Mouse (Mus musculus) layer of hippocampus, postnatal 36 days (tissue): Measurements from ENCODE around the gene Zbtb34. TPM values are rescaled to one million over a fixed set of nuclear protein-coding genes. Genes with fewer than 3 reads are reported as not detected.

Experiments
- DNase-seq, 2 experiments: peaks; one replicate each; pipeline ENCODE4 v3.0.0; 2022
- total RNA-seq, 2 experiments: library from RNA; stranded (reverse); gene quantifications; 2 replicates each; pipeline ENCODE4 v1.2.3; 2021

Gene Zbtb34
- 10 to 100 TPM; 12.5 to 14.2 TPM for total RNA-seq

DNA sequence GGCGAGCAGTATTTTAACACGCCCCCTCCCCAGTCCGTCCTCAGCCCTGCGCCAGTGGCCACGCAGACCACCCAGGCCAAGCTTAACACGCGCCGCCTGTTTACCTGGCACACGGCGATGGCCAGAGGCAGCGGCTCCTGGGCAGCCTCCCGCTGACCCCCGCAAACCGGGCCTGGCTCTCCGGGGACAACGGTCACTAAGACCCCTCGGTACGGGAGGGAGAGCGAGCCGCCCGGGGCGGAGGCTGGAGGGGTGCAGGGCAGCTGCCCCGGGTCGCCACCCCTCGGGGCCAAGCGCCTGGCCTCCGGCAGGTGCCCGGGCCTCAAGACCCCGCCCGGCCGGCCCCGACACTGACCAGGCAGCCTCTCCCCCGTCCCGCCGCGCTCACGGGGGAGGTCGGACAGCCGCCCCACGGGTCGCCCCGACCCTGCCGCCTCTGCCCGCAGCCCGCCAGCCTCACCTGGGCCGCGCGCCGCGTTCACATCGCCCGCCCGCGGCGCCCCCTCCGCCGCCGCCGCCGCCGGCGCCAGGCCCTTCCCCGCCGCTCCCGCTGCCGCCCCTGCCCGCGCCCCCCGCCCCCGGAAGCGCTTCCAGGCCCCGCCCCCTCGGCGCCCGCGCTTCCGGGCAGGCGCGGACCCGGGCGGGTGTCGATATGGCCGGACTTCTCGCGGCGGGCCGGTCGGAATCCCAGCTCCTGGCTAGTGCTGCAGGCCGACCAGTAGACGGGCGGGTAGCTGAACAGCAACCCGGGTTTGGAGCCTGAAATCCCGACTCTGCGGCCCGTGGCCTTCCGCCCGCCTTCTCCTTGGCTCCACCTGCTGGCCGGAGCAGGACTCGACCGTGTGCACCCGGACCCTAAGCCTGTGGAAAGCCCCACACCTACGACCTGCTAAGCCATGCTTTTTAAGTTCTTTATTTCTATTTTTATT is at the start of gene Zbtb34:
Gene Zbtb34, minus strand, starts transcription at position 554 of the 929 bp plus-strand sequence.
- peak; percentile 51 to 56 for DNase-seq

DNA sequence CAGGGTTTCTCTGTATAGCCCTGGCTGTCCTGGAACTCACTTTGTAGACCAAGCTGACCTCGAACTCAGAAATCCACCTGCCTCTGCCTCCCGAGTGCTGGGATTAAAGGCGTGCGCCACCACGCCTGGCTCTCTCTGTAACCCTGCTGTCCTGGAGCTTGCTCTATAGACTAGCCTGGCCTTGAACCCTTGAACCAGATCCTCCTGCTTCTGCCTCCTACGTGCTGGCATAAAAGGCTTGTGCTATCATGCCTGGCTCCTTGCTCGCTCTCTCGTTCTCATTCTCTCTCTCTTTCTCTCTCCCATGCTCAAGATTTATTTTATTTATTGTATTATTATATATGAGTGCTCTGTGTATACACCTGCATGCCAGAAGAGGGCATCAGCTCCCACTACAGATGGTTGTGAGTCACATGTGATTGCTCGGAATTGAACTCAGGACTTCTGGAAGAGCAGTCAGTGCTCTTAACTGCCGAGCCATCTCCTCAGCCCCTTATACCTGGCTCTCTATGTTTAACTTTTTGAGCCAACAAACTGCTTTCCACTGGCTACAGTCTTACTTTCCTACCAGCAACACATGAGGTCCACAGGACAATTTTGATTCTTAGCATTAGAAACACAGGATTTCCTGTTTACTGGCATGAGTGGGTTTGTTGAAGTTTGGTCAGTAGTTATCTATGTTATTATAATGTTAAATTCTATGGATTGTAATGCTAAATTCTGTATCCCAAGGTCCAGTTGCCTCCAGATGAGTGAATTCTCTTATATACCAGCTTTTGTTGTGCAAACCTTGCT is 47.0 kb upstream of the Zbtb34 start:
- no peak for DNase-seq

DNA sequence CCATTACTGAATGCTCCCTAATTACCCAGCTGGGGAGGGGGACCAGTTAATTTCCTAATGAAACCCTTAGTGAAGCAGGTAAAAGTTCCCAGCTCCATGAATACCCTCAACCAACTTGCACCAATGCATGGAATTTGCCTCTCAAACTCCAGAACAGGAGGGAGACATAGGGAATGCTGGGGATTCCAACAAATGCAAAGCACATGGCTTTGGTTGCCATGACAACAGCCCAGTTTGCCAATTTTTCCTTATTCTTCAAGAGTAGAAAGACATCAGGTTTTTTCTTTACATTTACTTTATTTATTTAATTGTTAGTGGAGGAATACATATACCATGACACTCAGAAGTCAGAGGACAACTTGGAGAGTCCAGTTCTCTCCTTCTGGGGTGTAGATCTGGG is 44.8 kb upstream of the Zbtb34 start:
- no peak for DNase-seq

DNA sequence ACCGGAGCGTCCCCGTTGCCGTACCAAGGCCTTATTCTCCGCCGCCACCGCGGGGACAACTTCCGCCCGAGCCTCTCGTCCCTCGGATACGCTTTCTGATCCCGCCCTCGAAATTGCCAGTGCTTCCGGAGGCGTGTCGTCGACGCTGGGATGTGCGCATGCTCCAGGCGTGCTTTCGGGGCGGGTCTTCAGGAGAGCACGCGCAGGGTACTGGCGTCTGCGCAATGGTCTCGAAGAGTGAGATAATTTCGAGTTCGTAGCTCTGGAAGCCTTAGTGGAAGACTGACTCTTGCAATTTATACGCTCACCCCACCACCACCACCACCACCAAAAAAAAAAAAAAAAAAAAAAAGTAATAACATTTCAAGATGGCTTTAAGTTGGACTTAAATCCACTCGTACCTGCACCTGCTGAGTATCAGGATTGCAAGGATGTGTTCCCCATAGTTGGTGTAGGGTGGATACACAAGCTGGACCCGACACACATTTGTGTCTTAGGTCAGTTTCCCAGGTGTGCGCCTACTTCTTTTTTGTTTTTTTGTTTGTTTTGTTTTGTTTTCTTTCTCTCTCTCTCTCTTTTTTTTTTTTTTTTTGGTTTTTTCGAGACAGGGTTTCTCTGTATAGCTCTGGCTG is 37.5 kb upstream of the Zbtb34 start, which contains the start of gene Zbtb43:
Gene Zbtb43, minus strand, starts transcription at position 94 of the 632 bp plus-strand sequence.
- DNase-seq = peak; percentile 95 to 96

DNA sequence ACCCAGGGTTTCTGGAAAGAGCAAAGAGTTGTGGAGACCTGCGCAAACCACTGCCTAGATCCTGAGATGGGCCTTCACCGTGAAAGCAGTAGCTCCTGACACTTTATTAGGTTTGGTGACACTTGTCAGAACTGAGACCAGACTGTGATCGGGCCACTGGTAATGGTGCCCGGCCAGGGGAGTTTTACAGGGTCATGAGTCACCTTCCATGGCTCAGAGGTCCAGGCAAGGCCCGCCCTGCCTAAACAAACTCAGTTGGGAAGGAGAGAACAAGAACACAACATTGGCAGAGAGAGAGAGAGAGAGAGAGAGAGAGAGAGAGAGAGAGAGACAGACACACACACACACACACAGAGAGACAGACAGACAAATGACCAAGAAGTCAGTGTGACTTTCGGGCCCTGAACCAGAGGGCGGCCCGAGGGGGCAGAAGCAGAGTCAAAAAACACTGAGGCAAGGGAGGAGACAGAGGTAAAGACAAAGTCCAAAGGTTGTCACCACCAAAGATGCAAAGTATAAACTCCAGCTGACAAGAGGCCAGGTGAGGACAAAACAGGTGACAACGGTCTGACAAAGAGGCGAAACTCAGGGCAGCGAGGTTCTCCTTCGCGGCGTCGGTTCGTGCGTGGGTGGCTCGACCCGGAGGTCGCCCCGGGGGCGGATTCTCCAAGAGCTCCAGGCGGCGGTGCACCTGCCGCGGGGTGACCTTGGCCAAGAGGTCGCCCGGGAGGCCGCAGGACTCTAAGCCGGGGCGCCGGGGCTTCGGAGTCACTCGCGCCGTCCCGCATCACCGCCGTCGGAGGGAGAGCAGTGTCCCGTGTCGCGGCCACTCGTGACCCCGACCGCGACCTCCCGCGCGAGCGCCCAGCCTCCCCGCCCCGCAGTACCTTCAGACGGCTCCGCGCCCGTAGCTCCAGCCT is 36.7 kb upstream of the Zbtb34 start:
- no peak for DNase-seq

DNA sequence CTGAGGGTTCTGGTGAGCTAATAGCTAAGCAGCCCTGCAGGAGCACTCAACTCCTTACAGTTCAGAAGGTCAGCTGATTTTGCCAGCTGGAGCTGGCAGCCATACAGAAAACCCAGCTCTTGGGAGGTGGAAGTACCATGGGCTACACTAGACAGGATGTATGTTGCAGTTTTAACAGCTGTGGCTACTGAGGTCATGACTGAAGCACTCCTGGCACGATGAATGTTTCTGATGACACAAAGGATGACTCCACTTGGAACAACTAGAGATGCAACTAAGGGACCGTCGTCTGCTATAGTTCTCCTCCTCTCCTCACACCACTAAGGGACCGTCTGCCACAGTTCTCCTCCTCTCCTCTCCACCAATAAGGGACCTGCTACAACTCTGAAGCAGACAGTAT is 34.8 kb upstream of the Zbtb34 start:
- no peak for DNase-seq

DNA sequence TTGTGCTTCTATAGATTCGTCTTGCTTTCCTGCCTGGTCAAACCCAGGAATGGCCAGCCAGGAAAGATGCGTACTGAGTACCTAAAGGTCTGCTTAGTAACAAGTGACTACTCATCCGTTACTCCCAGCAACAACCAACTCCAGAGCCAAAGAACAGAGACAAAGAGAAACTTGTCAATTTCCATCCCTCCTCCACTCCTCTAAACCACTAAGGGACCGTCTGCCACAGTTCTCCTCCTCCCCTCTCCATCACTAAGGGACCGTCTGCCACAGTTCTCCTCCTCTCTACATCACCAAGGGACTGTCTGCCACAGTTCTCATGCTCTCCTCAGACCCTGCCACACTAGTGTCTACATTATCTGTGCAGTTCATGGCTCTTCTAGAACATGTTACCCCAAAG is 34.1 kb upstream of the Zbtb34 start:
- no peak for DNase-seq

DNA sequence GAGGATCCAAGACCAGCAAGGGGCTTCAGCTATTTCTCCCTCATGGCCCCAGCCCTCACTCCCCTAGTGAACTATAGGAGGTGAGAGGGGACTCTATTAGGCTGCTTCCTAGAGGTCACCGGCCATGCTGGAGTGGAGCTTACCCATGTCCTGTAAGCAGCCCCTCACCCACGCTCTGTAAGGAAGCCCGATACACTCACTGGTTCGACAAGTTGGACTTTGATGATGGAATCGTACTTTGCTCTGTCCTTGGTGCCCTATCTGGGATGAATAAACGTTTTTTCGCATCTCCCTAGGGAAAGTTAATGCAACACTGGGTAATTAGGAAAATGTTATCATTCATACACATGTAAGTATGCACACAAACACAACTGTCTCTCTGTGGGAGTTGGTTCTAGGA is 30.9 kb upstream of the Zbtb34 start:
- DNase-seq = no peak

DNA sequence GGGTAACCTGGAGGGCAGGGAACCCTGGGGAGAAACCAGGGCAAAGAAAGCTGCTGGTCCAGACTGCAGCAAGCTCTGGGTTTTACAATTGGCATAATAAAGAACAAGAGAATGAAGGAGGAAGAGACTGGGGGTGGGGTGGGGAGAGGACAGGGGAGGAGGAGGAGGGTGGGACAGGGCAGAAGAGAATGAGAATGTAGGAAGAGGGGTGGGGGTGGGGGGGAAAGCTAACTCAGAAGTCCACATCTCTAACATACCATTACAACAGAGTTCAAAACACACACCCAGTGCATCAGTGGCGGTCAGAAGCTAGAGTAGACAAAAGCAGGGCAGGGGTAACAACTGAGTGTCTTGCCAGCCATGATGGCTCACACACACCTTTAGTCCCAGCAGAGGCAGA is 29.9 kb upstream of the Zbtb34 start:
- no peak for DNase-seq

DNA sequence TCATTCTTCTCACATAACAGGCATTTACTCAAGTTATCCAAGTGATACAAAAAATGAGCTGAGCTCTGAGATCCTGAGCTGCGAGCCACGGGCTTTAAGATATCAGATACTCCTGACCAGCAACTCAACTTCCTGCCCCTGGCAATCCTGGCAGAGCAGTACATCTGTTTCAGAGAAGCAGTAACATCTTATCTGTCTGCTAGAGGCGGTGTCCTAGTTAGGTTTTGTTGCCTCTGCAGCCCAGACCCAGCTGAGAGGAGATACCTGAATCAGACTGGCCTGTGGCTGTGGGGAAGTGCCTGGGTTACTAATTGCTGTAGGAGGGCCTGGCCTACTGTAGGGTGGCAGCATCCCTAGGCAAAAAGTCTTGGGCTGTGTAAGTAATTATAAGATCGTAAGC is 28.5 kb upstream of the Zbtb34 start:
- DNase-seq = no peak

DNA sequence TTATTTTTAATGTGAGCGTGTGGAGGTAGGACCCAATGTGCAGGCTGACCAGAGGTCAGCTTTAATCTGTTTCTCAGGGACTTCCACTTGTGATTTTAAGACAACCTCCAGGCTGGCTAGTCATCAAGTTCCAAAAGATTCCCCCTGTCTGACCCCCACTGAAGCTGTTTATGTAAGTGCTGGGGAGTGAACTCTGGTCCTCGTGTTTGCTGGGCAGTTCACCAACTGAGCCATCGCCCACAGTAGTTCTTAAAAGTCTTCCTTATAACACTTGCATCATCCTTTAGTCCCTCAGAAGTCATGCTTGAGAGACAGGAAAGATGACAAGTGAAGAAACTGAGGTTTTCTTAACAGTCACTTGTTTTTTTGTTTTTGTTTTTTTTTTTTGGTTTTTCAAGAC is 25.6 kb upstream of the Zbtb34 start:
- DNase-seq = no peak

DNA sequence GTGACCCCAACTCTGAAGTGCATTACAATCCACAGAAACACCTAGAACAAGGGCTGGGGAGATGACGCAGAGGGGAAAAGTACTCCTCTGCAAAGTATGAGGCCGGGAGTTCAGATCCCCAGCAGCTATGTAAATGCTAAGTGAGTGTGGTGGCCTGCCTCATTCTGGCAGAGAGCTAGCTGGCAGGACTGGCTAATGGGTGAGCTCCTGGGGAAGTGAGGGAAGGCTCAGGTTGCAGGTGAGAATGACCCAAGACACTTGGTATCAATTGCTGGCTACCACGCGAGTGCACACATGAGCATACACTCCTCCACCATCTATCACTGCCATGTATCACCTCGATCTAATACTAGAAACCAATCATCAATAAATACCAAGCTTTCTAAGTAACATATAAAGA is 25.1 kb upstream of the Zbtb34 start:
- DNase-seq = no peak

DNA sequence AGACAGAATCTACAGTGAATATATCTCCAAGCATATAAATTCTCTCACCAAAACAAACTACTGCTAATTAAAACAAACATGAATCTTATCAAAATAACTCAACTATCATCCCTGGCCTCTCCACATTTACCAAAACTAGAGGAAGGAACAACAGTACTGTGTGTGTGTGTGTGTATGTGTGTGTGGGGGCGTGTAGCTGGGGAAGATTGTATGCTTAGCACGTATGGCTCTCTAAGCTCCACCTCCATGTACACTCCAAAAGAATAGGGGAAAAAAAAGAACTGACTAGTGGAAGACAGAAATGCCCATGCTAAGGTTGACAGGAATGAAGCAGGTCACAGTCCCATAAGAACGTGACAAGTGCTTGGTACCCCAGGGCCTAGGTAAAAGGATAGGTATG is 24.2 kb upstream of the Zbtb34 start:
- DNase-seq = no peak

DNA sequence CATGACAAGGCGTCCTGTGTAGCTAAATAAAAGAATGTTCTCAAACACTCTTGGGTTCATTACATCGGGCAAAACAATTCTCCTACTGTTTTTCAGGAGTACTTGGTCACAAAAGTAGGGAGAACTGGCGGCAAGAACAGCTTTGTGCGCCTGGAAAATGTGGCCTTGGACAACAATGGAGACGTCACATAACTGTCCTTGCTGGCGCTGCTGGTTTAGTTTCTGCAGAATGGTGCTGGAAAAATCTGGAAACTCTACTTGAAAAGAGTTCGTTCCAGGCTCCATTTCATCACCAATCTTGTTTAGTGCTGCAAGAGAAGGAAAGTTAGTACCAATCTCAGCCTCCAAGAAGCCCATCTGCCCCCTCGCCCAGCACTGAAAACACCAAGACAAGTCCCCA is 23.7 kb upstream of the Zbtb34 start:
- DNase-seq = no peak

DNA sequence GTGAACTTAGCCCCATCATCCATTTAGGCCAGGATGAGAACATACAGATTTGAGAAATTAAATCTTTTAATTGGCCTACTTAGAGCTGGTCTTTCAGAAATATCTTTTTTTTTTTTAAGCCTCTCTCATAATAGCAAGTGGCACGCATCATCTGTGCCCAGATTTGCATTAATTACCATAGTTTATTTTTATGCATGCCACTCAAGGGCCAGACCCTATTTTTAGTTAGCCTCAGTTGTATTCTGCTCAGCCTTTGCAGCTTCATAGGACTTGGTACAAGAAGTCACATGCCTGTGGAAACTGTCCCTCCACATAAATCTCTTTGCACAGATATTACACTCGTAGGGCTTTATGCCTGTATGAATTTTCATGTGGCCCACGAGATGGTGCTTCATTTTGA is 22.4 kb upstream of the Zbtb34 start:
- DNase-seq = no peak

DNA sequence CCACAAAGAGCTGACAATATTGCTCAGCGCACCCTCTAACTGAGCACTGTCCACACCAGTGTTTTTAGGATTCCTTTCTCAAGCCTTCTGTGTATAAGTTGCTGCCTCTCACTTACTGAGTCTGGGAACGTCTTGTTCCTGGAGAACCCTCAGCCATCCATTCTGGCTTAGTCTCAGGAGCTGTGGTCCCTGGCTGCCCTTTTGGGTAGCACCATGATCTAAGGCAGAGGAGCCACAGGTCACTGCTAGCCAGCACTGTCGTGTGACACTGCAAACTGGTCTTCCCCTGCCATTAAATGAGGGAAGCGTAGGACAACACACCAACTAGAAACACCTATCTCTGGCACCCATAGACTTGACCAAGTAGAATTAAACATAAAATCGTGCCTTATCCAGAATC is 21.6 kb upstream of the Zbtb34 start:
- no peak for DNase-seq

DNA sequence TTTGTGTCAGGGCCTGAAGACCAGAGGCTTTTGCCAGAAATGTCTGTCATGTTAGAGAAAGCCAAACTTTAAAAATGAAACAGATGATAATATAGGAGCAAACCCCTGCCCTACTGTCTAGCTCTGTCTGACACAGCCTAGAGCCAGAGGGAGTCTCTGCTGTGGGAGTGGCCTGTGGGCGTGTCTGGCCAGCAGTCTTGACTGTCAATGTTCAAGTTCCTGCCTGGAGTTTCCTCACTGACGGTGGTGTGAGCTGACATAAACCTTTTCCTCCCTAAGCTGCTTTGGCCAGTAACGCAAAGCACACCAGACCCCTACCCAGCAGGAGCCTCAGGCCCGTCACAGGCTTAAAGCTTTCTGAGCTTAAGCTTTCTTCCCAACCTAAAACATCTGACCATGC is 21.0 kb upstream of the Zbtb34 start:
- DNase-seq = no peak

DNA sequence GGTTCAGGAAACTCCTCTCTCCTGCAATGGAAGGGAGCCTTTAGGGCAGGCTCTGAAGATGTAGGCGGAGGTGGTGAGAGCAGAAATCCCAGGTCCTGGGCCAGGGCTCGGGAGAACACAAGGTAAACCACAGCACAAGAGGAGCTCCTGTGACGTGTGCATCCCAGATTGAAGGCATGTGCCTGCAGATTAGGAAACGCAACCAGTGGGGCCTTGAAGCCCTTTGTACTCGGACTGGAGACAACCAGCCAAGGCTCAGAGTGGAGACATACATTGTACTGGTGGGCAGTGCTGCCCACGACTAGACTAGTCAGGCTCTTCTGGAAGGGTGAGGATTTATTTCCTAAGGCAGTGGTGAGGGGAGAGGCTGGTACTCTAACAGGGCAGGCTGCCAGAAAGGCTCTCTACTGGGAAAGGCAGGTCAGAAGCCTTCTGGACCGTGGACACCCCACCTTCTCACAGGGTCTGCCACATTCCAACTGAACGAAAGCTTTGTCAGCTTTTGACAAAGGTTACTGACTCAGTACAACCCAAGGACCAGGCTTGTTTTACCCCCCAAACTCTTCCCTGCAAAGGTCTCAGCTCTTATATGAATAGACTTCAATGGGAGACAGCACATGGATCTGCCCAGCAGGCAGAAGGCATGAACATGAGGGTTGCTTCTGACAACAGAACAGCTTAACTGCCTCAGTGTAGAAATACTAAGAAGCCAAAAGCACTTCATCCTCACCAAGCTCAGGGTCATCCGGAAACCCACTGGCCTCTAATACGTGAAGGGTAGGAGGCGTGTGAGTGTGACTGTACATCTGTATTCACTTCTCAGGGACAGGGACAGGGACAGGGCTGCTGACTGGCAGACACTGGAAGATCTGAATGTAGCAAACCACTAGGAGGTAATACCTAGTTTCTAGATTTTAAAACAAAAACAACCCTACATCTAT is 20.2 kb upstream of the Zbtb34 start:
- DNase-seq = no peak

DNA sequence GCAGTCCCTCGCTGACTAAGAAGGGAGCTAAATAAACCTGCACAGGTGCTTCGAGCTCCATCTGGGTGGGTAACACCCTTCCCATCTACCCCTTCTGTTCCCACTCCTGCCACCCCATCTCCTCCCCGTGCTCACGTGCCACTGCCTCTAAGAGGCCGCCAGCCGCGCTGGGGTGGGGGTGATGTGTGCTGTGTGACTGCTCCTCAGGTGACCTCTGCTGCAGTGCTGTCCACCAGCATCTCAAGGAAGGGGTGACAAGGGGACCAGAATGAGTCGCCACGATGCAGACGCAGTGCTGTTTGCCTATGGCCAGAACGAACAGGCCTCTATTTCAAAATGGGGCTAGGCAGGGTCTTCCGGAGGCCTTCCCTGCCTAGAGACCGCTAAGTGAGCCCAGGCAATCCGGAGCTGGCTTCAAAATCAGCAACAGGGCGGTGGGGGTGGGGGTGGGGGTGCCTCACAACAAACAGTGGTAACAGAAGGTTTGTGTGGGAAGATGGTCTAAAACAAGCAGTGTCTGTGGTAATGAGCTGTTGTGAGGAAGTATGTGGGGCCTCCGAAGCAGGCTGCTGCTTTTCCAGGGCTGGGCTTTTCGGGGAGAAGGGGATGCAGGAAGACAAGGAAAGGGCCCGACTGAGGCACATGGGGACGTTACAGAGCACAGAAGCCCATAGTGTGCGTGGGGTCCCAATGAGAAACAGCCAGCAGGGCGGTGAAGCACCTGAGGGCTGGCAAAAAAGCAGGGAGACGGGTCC is 18.2 kb upstream of the Zbtb34 start:
- no peak for DNase-seq

DNA sequence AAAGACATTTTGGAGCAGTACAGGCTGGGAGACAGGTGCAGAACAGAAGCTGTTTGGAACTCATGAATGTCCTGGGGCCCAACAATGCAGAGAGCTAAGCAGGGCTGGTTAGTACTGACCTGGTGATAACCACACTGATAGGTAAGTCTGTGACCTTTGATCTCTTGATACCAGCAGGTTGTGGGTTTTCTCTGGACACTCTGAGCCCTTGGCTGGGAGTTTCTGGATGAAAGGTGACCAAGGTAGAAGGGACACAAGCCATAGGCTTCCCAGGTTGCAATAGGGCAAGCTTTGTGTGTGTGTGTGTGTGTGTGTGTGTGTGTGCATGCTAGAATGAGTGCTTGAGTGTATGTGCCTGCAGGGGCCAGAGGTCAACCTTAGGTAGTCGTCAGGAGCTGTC is 15.7 kb upstream of the Zbtb34 start:
- no peak for DNase-seq
